In the genomic region with DNA sequence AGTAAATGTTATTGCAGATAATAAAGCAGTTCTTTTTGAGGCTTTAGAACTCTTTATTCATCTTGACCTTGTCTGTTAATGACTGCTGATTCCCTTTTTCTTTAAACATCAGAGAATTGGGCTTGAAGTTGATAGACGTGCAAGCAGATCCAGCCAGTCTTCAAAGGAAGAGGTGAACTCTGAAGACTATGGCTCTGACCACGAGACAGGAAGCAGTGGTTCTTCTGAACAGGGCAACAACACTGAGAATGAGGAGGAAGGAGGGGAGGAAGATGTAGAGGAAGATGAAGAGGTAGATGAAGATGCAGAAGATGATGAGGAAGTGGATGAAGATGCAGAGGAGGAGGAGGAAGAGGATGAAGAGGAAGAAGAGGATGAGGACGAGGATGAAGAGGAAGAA, we compare ENCODE assay signal across 25 mouse cellular contexts. TPM values are rescaled to one million over a fixed set of nuclear protein-coding genes. Genes with fewer than 3 reads are reported as not detected.
DNase-seq lines count a peak whose midpoint lies in the region; ATAC-seq and TF ChIP-seq lines count a peak whose summit lies in the region.
"Had no signal": no experiment of that assay in that cellular context is flagged by ENCODE, and none has a peak within 500 bp of the region (broad histone marks: within the 10 kb centered on the region; RNA-seq: fewer than 3 reads in every experiment).

No protein-coding gene starts in this region.

- ATAC-seq in CD4-positive, CD25-positive, alpha-beta regulatory T cell, adult 4 months: peak; percentile 81
- ATAC-seq in forebrain, embryonic 12.5 days (ENCODE audit: low FRiP score): no peak
- ATAC-seq: forebrain, embryonic 15.5 days; hindbrain, postnatal 0 days; intestine, embryonic 16.5 days had no signal

- 87% methylated on average over 3 of the region's 3 CpGs for WGBS in forebrain, embryonic 12.5 days

- no peak overlapping the region for H3K4me2 ChIP-seq in forebrain, embryonic 12.5 days
- H3K4me2 ChIP-seq: embryonic facial prominence, embryonic 15.5 days; forebrain, embryonic 15.5 days; heart, embryonic 11.5 days; heart, embryonic 15.5 days; hindbrain, embryonic 13.5 days had no signal

- peaks cover 30% of the 10 kb centered on the region for H3K36me3 ChIP-seq in forebrain, embryonic 12.5 days (replicated peaks)

- H3K9me3 ChIP-seq in forebrain, embryonic 12.5 days: no peaks in the 10 kb centered on the region
- H3K9me3 ChIP-seq: embryonic facial prominence, embryonic 15.5 days; forebrain, embryonic 10.5 days; forebrain, embryonic 15.5 days; heart, embryonic 15.5 days; hindbrain, embryonic 13.5 days had no signal

- no peaks in the 10 kb centered on the region for H3K27me3 ChIP-seq in forebrain, embryonic 12.5 days
- H3K27me3 ChIP-seq: embryonic facial prominence, embryonic 15.5 days; forebrain, embryonic 15.5 days; heart, embryonic 15.5 days; hindbrain, embryonic 13.5 days had no signal

- H3K4me1 ChIP-seq in cortical plate, adult 2 months (ENCODE audit: control insufficient read depth, insufficient read depth, low read length): no peaks in the 10 kb centered on the region; the same call in 1 of the 2 replicates
- no peaks in the 10 kb centered on the region for H3K4me1 ChIP-seq in forebrain, embryonic 12.5 days
- H3K4me1 ChIP-seq: embryonic facial prominence, embryonic 15.5 days; forebrain, embryonic 10.5 days; forebrain, embryonic 15.5 days; heart, embryonic 15.5 days; hindbrain, embryonic 13.5 days had no signal

- 0 out of 2 replicates have a peak overlapping the region, but pooled peaks have one; percentile 19 for H3K27ac ChIP-seq in cortical plate, adult 2 months (ENCODE audit: insufficient read depth, low read length)
- H3K27ac ChIP-seq in forebrain, embryonic 12.5 days: no peak overlapping the region
- H3K27ac ChIP-seq: embryonic facial prominence, embryonic 15.5 days; forebrain, embryonic 10.5 days; forebrain, embryonic 15.5 days; heart, embryonic 15.5 days; hindbrain, embryonic 13.5 days; hindbrain, postnatal 0 days had no signal

- H3K9ac ChIP-seq in forebrain, embryonic 12.5 days: no peak overlapping the region
- H3K9ac ChIP-seq: embryonic facial prominence, embryonic 15.5 days; forebrain, embryonic 15.5 days; heart, embryonic 15.5 days; hindbrain, embryonic 13.5 days had no signal

- TF ChIP-seq POLR2A in cortical plate, adult 2 months (IDR thresholded peaks at IDR 0.05; ENCODE audit: extremely low read depth, insufficient read depth, low read length): no peak

- DNase-seq in 416B (ENCODE audit: low read depth): peak; percentile 35
- DNase-seq in naive thymus-derived CD4-positive, alpha-beta T cell, adult 2 months (ENCODE audit: low read depth): peak; percentile 52
- DNase-seq in adrenal gland, postnatal 14 days: no peak
- no peak for DNase-seq in lung, postnatal 25 days (ENCODE audit: low spot score)
- DNase-seq: adrenal gland, adult 2 months; adrenal gland, postnatal 36 days; cerebellum, adult 11-12 months; cerebellum, adult 9-11 months; cerebellum, postnatal 36 days; embryo, embryonic 11 days; gastrocnemius, postnatal 36 days; heart, adult 18-20 months; heart, postnatal 14 days had no signal

- no peak for TF ChIP-seq CTCF in cortical plate, adult 2 months (IDR thresholded peaks at IDR 0.05; ENCODE audit: extremely low read depth, insufficient read depth, low read length)

- H3K4me3 ChIP-seq in cortical plate, adult 2 months (ENCODE audit: insufficient read depth, low read length): no peak overlapping the region
- H3K4me3 ChIP-seq in forebrain, embryonic 12.5 days (replicated peaks): no peak overlapping the region
- H3K4me3 ChIP-seq: embryonic facial prominence, embryonic 15.5 days; erythroblast, embryonic 14.5 days; forebrain, embryonic 10.5 days; forebrain, embryonic 15.5 days; heart, embryonic 15.5 days; hindbrain, embryonic 13.5 days had no signal

RNA-seq across cellular contexts. Expression of a gene that starts 12.8 kb away (rescaled TPM):
- 10 to 100 TPM; 74.9 to 83.7 TPM for polyA plus RNA-seq in CD4-positive, CD25-positive, alpha-beta regulatory T cell, adult 4 months (2017; shearing (Covaris generic))
- polyA plus RNA-seq in cortical plate, adult 2 months (2012; rRNA removed): 51.6 and 52.7 TPM in 2 replicates
- 55.5 and 59.3 TPM in 2 replicates for total RNA-seq in adrenal gland, postnatal 14 days (2021)
- polyA plus RNA-seq in forebrain, embryonic 12.5 days (2016; fragmentation: Nextera tagmentation; extraction: Ambion mirVana): 54.1 and 55.4 TPM in 2 replicates

Comparison
In these comparisons a context has a peak if more than half of its experiments do, and no peak if none do; other contexts are left out.
1. DNase-seq: peak in 416B (single experiment) and naive thymus-derived CD4-positive, alpha-beta T cell, adult 2 months (single experiment); none in adrenal gland, postnatal 14 days (single experiment) and lung, postnatal 25 days (single experiment).